In the genomic region with DNA sequence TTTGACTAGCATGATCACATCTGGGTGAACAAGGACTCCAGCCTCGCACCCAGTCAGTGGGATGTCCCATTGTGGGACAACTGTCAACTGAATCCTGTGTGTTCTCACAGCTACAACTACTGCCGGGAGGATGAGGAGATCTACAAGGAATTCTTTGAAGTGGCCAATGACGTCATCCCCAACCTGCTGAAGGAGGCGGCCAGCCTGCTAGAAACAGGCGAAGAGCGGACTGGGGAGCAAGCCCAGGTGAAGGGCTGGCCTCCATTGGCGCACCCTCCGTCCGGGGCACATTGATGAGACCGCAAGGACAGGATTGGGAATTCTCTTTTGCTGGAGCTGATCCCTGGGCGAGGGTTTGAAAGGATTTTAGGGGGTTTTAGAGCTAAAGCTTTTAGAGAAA, we compare ENCODE assay signal across 21 mouse cellular contexts.
"Had no signal": no experiment of that assay in that cellular context is flagged by ENCODE, and none has a peak within 500 bp of the region (broad histone marks: within the 10 kb centered on the region; RNA-seq: fewer than 3 reads in every experiment).

No protein-coding gene starts in this region.

- H3K4me2 ChIP-seq: limb, embryonic 13.5 days; midbrain, embryonic 12.5 days; neural tube, embryonic 13.5 days; stomach, embryonic 15.5 days had no signal

- H3K9ac ChIP-seq: liver, embryonic 12.5 days; liver, embryonic 15.5 days; midbrain, embryonic 12.5 days; neural tube, embryonic 13.5 days; stomach, embryonic 15.5 days had no signal

- H3K27me3 ChIP-seq: limb, embryonic 13.5 days; liver, embryonic 12.5 days; liver, embryonic 15.5 days; midbrain, embryonic 12.5 days; neural tube, embryonic 13.5 days; stomach, embryonic 15.5 days had no signal

- H3K4me3 ChIP-seq: left cerebral cortex, adult 2 months; limb, embryonic 13.5 days; liver, embryonic 12.5 days; liver, embryonic 15.5 days; midbrain, embryonic 12.5 days; myocyte; neural tube, embryonic 13.5 days; stomach, embryonic 15.5 days had no signal

- DNase-seq: kidney, adult 2 months; kidney, postnatal 36 days; layer of hippocampus, postnatal 36 days; liver; lung, adult 18-20 months; lung, postnatal 4 days; retina, postnatal 1 day; right cerebral cortex, postnatal 25 days; spleen, adult 18-20 months; thymus, postnatal 25 days had no signal

- H3K27ac ChIP-seq: kidney, postnatal 0 days; left cerebral cortex, adult 2 months; limb, embryonic 13.5 days; liver, embryonic 12.5 days; liver, embryonic 15.5 days; midbrain, embryonic 12.5 days; neural tube, embryonic 13.5 days; stomach, embryonic 15.5 days had no signal

- H3K9me3 ChIP-seq: limb, embryonic 13.5 days; liver, embryonic 12.5 days; liver, embryonic 15.5 days; midbrain, embryonic 12.5 days; neural tube, embryonic 13.5 days; stomach, embryonic 15.5 days had no signal

- ATAC-seq: intestine, postnatal 0 days; liver, embryonic 12.5 days; midbrain, embryonic 16.5 days had no signal
